Mouse (Mus musculus) heart, embryonic 10.5 days (tissue): ENCODE results near the gene Gm10490. TPM values are rescaled to one million over a fixed set of nuclear protein-coding genes. Genes with fewer than 3 reads are reported as not detected.
"Not testable (repeated sequence)": the region's sequence is repeated elsewhere in the genome, so short reads cannot be mapped to it uniquely, and the experiment has no call there.

Experiments used
- DNase-seq: peaks from one replicate; pipeline ENCODE4 v3.0.0-alpha.2; 2017; ENCODE audit warnings: low spot score
- H3K27ac ChIP-seq: fragments of 300-500 bp; sonication (generic); 2 replicates; pipeline ENCODE4 v1.5.1; 2016; ENCODE audit warnings: mild to moderate bottlenecking
- H3K27me3 ChIP-seq: fragments of 300-500 bp; sonication (generic); 2 replicates; pipeline ENCODE4 v1.6.1; 2016; ENCODE audit warnings: mild to moderate bottlenecking; ENCODE audit not compliant: poor library complexity, insufficient read depth, severe bottlenecking
- H3K36me3 ChIP-seq: fragments of 300-500 bp; sonication (generic); 2 replicates; pipeline ENCODE4 v1.6.1; 2016; ENCODE audit warnings: mild to moderate bottlenecking, moderate library complexity
- H3K4me1 ChIP-seq: fragments of 300-500 bp; sonication (generic); 2 replicates; pipeline ENCODE4 v1.6.1; 2016; ENCODE audit warnings: mild to moderate bottlenecking
- H3K4me3 ChIP-seq: fragments of 300-500 bp; sonication (generic); 2 replicates; pipeline ENCODE4 v1.5.1; 2016; ENCODE audit warnings: mild to moderate bottlenecking, moderate library complexity
- H3K9me3 ChIP-seq: fragments of 300-500 bp; sonication (generic); 2 replicates; pipeline ENCODE4 v1.6.1; 2016; ENCODE audit warnings: mild to moderate bottlenecking, moderate library complexity
- WGBS: fragments of 180-500 bp; shearing (Covaris S2); methylation state at CpG from one replicate; pipeline ENCODE4 v1.1.7; 2016; 5-methylcytosine and 5-hydroxymethylcytosine counted together
- polyA plus RNA-seq: library from polyadenylated mRNA; unstranded; fragments of >200 nt; fragmentation: Nextera tagmentation; extraction: Ambion mirVana; gene quantifications from 2 replicates; pipeline ENCODE4 v1.2.1, GENCODE M21; 2016

The Gm10490 gene
- polyA plus RNA-seq, 1 experiment from 2014 or later = 0.45 TPM

DNA sequence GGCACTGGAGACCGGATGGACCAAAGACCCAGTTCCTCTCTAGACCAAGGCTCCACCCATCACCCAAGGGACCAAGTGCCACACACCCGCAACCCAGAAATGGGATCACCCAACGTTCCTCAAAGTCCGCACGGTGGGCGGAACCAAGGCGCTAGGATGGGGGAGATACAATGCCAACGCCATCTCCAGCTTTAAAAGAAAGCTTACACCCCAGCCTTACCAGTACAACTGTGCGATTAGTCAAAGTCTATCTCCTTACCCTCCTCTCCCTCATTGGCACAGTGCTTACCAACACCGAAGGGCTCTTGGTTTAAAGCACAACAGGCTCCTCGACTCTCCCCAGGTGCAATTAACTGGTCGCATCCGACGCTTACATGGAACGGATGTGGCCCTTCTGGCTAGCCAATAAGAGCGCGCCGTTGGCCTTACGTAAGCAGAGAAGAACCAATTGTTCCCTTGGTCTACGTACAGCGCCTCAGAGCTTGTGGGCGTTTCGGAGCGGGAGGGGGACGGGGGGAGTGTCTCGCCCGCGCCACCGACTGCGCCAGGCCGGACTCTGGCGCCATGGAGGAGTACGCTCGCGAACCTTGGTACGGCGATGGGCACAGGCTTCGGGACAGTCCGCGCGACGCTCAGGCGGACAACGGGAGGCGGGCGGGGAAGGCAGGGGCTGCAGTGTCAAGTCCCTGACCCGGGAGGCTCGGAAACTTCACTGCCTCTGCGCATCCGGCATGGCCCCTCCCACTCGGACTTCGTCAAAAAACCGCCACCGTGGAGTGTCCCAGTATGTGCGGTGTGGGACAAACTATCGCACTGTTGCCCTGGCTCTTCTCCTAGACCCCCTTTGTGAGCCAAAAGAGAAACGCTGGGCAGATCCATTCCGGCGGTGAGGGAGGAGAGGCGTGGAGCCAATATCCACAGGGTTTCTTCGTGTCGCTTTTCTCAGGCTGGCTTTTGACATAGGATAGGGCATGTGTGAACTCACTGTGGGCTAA lies 10.2 kb upstream of the Gm10490 start, which contains the start of the genes Pqbp1 and Timm17b:
Gene Pqbp1 (minus strand): TSS at position 390 of the 995 bp plus-strand sequence.
Gene Timm17b (plus strand): TSS at position 478 of the 995 bp plus-strand sequence.
- WGBS = 9% methylated on average over 62 of the region's 62 CpGs
- H3K27ac ChIP-seq = peak within 1 kb of the TSS; percentile 86
- peak; percentile 94 for DNase-seq
- H3K4me3 ChIP-seq = peak within 1 kb of the TSS; percentile 67
- peaks cover 12% of the 10 kb centered on the region for H3K36me3 ChIP-seq
- no peaks in the 10 kb centered on the region for H3K9me3 ChIP-seq
- H3K27me3 ChIP-seq = no peaks in the 10 kb centered on the region
- no peaks in the 10 kb centered on the region for H3K4me1 ChIP-seq

GRCm38 (mm10) chrX:7904441-7904840 lies 4.9 kb upstream of the Gm10490 start:
- no peak overlapping the region for H3K27ac ChIP-seq
- H3K4me1 ChIP-seq = no peaks in the 10 kb centered on the region
- H3K27me3 ChIP-seq = no peaks in the 10 kb centered on the region
- no peak for DNase-seq
- no peak overlapping the region for H3K4me3 ChIP-seq
- WGBS = 89% methylated on average over 5 of the region's 5 CpGs
- H3K36me3 ChIP-seq = peaks cover 15% of the 10 kb centered on the region; the same call in 1 of the 2 replicates
- no peaks in the 10 kb centered on the region for H3K9me3 ChIP-seq

GRCm38 (mm10) chrX:7907735-7908134 lies 1.6 kb upstream of the Gm10490 start, which contains the start of gene Gm10491:
Gene Gm10491 (minus strand): TSS chrX:7907835.
- Histone ChIP-seq H3K27ac (no peak within 1 kb of the TSS), H3K36me3 (peaks cover 15% of the 10 kb centered on the region; the same call in 1 of the 2 replicates), H3K27me3 (no peaks in the 10 kb centered on the region), H3K9me3 (no peaks in the 10 kb centered on the region), H3K4me3 (no peak within 1 kb of the TSS), H3K4me1 (no peaks in the 10 kb centered on the region)
- no peak for DNase-seq
- 87% methylated on average over 5 of the region's 5 CpGs for WGBS

GRCm38 (mm10) chrX:7910473-7910872 lies 1.1 kb downstream of the Gm10490 start:
- peaks cover 15% of the 10 kb centered on the region; the same call in 1 of the 2 replicates for H3K36me3 ChIP-seq
- H3K27me3 ChIP-seq = no peaks in the 10 kb centered on the region
- no peak overlapping the region for H3K27ac ChIP-seq
- no peak overlapping the region for H3K4me3 ChIP-seq
- no peaks in the 10 kb centered on the region for H3K9me3 ChIP-seq
- no peaks in the 10 kb centered on the region for H3K4me1 ChIP-seq
- DNase-seq = no peak
- 56% methylated on average over 6 of the region's 6 CpGs for WGBS

DNA sequence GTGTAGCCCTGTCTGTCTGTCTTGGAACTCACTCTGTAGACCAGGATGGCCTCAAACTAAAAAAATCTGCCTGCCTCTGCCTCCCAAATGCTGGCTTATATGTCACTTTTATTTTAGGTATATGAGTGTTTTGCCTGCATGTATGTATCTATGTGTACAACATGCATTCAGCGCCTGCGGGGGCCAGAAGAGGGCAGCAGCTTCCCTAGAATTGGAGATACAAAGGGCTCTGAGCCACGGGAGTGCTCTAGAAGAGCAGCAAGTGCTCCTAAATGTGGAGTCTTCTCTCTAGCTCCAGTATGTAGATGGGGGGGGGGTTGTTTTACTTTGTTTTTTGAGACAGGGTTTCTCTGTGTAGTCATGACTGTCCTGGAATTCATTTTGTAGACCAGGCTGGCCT lies 6.3 kb downstream of the Gm10490 start:
- not testable (repeated sequence) for H3K4me3 ChIP-seq, H3K27ac ChIP-seq, H3K9me3 ChIP-seq, DNase-seq, H3K36me3 ChIP-seq, H3K4me1 ChIP-seq
- peaks cover 24% of the 10 kb centered on the region for H3K27me3 ChIP-seq
- WGBS = 11% methylated on average over 3 of the region's 3 CpGs

- DNase-seq, H3K9me3 ChIP-seq: not testable (repeated sequence)
These were observed 8.6 kb downstream of the Gm10490 start for GRCm38 (mm10) chrX:7917960-7918359.

DNA sequence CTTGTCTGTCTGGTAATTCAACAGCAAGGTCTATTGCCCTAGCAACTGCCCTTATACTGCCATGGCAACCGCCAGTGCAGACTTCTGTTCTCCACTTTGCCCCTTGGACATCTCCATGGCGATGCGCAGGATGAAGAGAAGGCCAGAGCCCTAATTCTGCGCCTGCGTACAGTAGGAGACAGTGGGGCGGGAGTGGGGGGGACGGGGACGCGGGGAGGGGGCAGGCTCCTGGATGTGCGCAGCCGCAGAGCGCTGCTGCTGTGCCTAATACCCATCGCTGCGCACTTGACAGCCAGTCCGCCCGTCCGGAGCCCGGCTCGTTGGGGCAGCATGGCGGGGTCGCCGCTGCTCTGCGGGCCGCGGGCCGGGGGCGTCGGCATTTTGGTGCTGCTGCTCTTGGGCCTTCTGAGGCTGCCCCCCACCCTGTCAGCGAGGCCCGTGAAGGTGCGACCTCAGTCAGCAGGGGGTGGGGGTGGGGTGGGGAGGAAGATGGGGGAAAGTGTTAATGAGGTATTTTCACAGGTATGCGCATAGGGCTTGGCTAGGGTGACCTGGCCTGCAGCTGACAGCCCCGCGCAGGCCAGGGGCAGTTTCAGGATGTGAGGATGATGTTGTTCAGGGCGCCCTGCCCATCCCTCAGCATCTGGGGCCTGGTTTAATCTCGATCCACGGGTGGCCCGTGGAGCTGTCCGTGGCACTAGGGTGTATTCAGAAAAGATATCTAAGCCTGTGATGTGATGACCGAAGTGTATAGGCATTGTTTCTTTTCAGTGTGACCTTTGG lies 10.4 kb downstream of the Gm10490 start, which contains the start of gene Pcsk1n:
Gene Pcsk1n (plus strand): TSS at position 222 of the 783 bp plus-strand sequence.
- no peak within 1 kb of the TSS; the same call in 1 of the 2 replicates for H3K27ac ChIP-seq

More at GRCm38 (mm10) chrX:7917960-7918359, 8.6 kb downstream of the Gm10490 start:
- not testable (repeated sequence) for H3K27ac ChIP-seq, H3K4me3 ChIP-seq, H3K4me1 ChIP-seq, H3K36me3 ChIP-seq
- 58% methylated on average over 6 of the region's 6 CpGs for WGBS
- H3K27me3 ChIP-seq = peaks cover 47% of the 10 kb centered on the region

DNA sequence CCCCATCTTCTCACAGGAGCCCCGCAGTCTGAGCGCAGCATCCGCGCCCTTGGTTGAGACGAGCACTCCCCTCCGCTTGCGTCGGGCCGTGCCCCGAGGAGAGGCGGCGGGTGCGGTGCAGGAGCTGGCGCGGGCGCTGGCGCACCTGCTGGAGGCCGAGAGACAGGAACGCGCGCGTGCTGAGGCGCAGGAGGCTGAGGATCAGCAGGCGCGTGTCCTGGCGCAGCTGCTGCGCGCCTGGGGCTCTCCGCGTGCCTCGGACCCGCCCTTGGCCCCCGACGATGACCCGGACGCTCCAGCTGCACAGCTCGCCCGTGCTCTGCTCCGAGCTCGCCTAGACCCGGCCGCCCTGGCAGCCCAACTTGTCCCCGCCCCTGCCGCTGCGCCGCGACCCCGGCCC lies 12.7 kb downstream of the Gm10490 start:
- Histone ChIP-seq H3K9me3 (no peaks in the 10 kb centered on the region), H3K36me3 (no peaks in the 10 kb centered on the region), H3K27me3 (peaks cover 83% of the 10 kb centered on the region), H3K4me3 (peak overlapping the region; percentile 51), H3K4me1 (peaks cover 10% of the 10 kb centered on the region; the same call in 1 of the 2 replicates), H3K27ac (no peak overlapping the region)
- no peak for DNase-seq
- 6% methylated on average over 45 of the region's 48 CpGs for WGBS

More for the DNA sequence above, 10.4 kb downstream of the Gm10490 start, which contains the start of gene Pcsk1n:
- 15% methylated on average over 39 of the region's 40 CpGs for WGBS
- Histone ChIP-seq H3K36me3 (no peaks in the 10 kb centered on the region), H3K27me3 (peaks cover 65% of the 10 kb centered on the region), H3K4me1 (peaks cover 10% of the 10 kb centered on the region; the same call in 1 of the 2 replicates), H3K4me3 (peak within 1 kb of the TSS; percentile 48), H3K9me3 (no peaks in the 10 kb centered on the region)
- no peak for DNase-seq

DNA sequence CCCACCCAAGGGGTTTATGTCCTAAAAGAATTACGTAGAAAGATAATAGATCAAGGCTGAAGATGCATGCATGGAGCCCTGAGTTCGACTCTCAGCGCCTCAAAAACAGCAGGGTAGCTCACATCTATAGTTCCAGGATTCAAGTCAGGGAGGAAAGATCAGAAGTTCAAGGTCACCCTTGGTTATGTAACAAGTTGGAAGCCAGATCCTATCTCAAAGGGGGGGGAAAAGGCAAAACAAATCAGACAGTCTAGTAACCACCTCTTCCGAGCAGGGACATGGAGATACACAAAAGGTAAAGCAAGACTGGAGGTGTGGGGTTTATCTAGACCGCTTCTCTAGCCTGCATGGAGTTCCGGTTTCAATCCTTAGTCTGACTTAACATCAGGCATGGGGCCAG lies 16.9 kb downstream of the Gm10490 start:
- DNase-seq = no peak
- no peaks in the 10 kb centered on the region for H3K9me3 ChIP-seq
- WGBS = 62% methylated on average over 6 of the region's 6 CpGs
- no peak overlapping the region for H3K27ac ChIP-seq
- H3K36me3 ChIP-seq = peaks cover 12% of the 10 kb centered on the region; the same call in 1 of the 2 replicates
- H3K4me3 ChIP-seq = no peak overlapping the region
- peaks cover 84% of the 10 kb centered on the region for H3K27me3 ChIP-seq
- peaks cover 6% of the 10 kb centered on the region; the same call in 1 of the 2 replicates for H3K4me1 ChIP-seq

DNA sequence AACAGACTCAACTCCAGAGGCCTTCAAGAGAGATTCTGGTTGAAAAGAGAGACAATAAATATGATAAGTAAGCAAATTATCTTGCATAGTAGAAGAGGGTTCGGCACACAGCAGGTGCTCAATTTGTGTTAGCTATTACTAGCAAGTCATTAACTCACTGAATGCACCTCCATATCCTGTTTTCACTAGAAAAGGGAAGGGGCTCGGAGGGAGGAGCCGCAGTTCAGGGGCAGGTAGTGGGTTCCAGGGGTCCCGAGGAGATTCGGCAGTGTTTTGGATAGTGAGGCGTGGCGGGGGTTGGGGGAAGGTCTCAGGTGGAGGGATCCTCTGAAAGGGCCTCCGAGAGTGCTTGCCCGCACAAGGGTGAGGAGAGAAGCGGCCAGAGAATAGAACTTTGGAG lies 17.8 kb downstream of the Gm10490 start:
- H3K4me3 ChIP-seq = no peak overlapping the region
- 18% methylated on average over 10 of the region's 10 CpGs for whole genome bisulfite sequencing
- H3K27ac ChIP-seq = no peak overlapping the region
- H3K36me3 ChIP-seq = peaks cover 16% of the 10 kb centered on the region; the same call in 1 of the 2 replicates
- peaks cover 75% of the 10 kb centered on the region for H3K27me3 ChIP-seq
- H3K9me3 ChIP-seq = no peaks in the 10 kb centered on the region
- H3K4me1 ChIP-seq = peaks cover 3% of the 10 kb centered on the region; the same call in 1 of the 2 replicates
- DNase-seq = no peak

DNA sequence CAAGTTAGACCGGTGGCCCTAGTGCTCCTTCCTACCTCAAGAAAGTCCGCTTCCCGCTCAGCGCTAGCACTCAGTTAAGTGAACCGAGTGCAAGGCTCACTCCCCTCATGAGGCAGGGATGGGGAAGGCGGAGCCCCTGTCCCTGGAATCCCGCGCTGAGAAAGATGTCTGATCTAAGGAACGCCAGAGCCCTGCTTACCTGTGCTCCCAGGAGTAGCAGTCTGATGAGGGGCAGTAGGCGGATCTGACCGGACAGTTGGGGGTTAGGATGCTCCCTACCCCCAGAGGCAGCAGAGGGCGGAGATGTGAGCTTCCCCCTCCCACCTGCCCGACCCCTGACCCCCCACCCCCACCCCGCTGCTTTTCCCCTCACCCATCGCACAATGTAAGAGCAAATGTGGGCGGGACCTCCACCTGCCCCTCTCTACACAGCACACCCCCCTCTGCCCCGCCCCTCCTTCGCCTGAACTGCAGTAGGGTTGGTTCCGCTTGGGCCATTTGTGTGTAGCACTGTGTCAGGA lies 19.0 kb downstream of the Gm10490 start, which contains the start of gene Eras:
Gene Eras (minus strand): TSS at position 338 of the 521 bp plus-strand sequence.
- H3K27me3 ChIP-seq = peaks cover 63% of the 10 kb centered on the region

DNA sequence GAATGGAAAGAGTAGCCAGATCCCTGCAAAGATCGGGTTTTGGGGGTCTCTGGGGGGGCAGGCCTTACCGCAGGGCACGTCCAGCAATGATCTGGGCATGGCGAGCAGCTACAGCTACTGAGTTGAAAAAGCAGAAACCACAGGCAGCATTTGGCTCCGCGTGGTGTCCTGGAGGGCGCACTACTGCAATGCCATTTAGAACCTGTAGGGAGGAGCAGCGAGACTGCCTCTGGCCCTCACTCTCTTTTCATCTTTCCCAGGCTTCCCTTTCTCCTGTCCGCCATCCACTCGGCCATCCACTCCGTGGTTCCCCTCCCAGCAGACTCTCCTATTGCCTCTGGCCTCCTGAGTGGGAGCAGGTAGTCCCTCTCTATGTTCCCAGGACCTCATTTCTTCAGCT lies 27.5 kb downstream of the Gm10490 start:
- 33% methylated on average over 11 of the region's 11 CpGs for WGBS

More for the DNA sequence above, 19.0 kb downstream of the Gm10490 start, which contains the start of gene Eras:
- no peaks in the 10 kb centered on the region for H3K9me3 ChIP-seq
- WGBS = 12% methylated on average over 19 of the region's 19 CpGs
- no peak within 1 kb of the TSS for H3K4me3 ChIP-seq
- H3K4me1 ChIP-seq = no peaks in the 10 kb centered on the region
- H3K36me3 ChIP-seq = peaks cover 16% of the 10 kb centered on the region; the same call in 1 of the 2 replicates
- no peak for DNase-seq
- H3K27ac ChIP-seq = no peak within 1 kb of the TSS

More for the DNA sequence above, 27.5 kb downstream of the Gm10490 start:
- no peak for DNase-seq
- Histone ChIP-seq H3K27ac (no peak overlapping the region), H3K9me3 (no peaks in the 10 kb centered on the region), H3K4me3 (no peak overlapping the region), H3K36me3 (peaks cover 43% of the 10 kb centered on the region), H3K27me3 (no peaks in the 10 kb centered on the region), H3K4me1 (no peaks in the 10 kb centered on the region)
